Mouse (Mus musculus): ENCODE measurements around the gene Sgo2a.

GRCm38 (mm10) chr1:57947552-57948347, 48.0 kb upstream of the Sgo2a start:
- no peak for TF ChIP-seq POLR2A (IDR thresholded peaks at IDR 0.05; ENCODE audit: borderline replicate concordance, low read depth, low read length)
- TF ChIP-seq CTCF (IDR thresholded peaks at IDR 0.05; ENCODE audit: low read depth, low read length), result no peak

Data from bone marrow macrophage, adult 2 months (primary cell).